10 mouse cellular contexts compared by ENCODE assay signal in the genomic region with DNA sequence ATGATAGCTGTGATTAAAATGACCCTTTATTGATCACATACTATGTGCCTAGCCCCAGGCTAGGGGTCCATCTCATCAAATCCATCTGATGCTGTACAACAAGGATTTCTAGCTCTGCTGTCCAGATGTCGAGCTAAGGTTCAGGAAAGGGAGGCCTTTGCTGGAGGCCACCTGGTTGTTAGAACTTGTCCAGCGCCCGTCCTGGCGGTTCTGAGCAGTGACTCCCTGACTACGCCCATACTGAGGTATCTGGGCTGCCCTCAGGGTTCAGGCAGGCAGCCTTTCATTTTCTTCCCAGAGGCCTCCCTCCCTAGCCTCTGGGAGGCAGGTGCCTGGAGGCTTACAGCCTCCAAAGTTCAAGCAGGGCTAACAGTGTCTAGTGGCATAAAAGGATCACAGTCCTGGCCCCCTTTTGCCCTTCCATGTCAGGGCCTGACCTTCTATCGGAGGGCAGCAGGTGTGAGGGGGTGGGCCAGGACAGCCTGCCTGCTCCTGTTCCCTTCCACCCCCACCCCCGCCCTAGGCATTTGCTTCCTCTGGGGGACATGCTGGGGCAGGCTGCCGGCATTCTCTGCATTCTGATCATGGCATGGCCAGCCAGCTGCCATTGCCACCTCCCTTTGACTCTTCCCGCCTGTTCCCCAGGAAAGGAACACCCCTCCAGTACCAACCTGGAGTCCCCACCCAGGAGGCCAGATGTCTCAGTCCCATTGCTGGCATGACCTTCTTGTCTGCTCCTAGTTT. TPM values are rescaled to one million over a fixed set of nuclear protein-coding genes. Genes with fewer than 3 reads are reported as not detected.
DNase-seq lines count a peak whose midpoint lies in the region; ATAC-seq lines count a peak whose summit lies in the region.
"Had no signal": no experiment of that assay in that cellular context is flagged by ENCODE, and none has a peak within 500 bp of the region (broad histone marks: within the 10 kb centered on the region; RNA-seq: fewer than 3 reads in every experiment).

No protein-coding gene starts in this region.

- no peaks in the 10 kb centered on the region for H3K27me3 ChIP-seq in hindbrain, embryonic 10.5 days (ENCODE audit: insufficient read depth, poor library complexity, severe bottlenecking)
- H3K27me3 ChIP-seq in hindbrain, embryonic 11.5 days (ENCODE audit: control insufficient read depth, insufficient read depth, low read length), result no peaks in the 10 kb centered on the region
- no peaks in the 10 kb centered on the region for H3K27me3 ChIP-seq in heart, embryonic 16.5 days (ENCODE audit: control insufficient read depth, insufficient read depth, low read length)
- no peaks in the 10 kb centered on the region for H3K27me3 ChIP-seq in midbrain, embryonic 13.5 days

- H3K27ac ChIP-seq in hindbrain, embryonic 10.5 days, result peak overlapping the region; percentile 70
- no peak overlapping the region for H3K27ac ChIP-seq in hindbrain, embryonic 11.5 days (ENCODE audit: low read depth, low read length)
- peak overlapping the region; percentile 100 for H3K27ac ChIP-seq in heart, embryonic 16.5 days (ENCODE audit: low read length)
- H3K27ac ChIP-seq in midbrain, embryonic 13.5 days, result no peak overlapping the region

- WGBS in hindbrain, embryonic 10.5 days, result 54% methylated on average over 9 of the region's 9 CpGs
- WGBS in hindbrain, embryonic 11.5 days, result 61% methylated on average over 9 of the region's 9 CpGs
- WGBS in heart, embryonic 16.5 days, result 36% methylated on average over 9 of the region's 9 CpGs
- 63% methylated on average over 9 of the region's 9 CpGs for WGBS in midbrain, embryonic 13.5 days

- H3K9ac ChIP-seq in hindbrain, embryonic 11.5 days (ENCODE audit: low read depth, low read length), result no peak overlapping the region; the same call in 1 of the 2 replicates
- H3K9ac ChIP-seq in heart, embryonic 16.5 days (ENCODE audit: low read length), result peak overlapping the region; percentile 64
- peak overlapping the region; percentile 42 for H3K9ac ChIP-seq in midbrain, embryonic 13.5 days (replicated peaks)

- no peaks in the 10 kb centered on the region for H3K9me3 ChIP-seq in hindbrain, embryonic 10.5 days
- H3K9me3 ChIP-seq in hindbrain, embryonic 11.5 days (ENCODE audit: control insufficient read depth, low read length), result no peaks in the 10 kb centered on the region
- no peaks in the 10 kb centered on the region for H3K9me3 ChIP-seq in heart, embryonic 16.5 days (replicated peaks; ENCODE audit: control insufficient read depth, low read length)
- no peaks in the 10 kb centered on the region for H3K9me3 ChIP-seq in midbrain, embryonic 13.5 days

- peaks cover 31% of the 10 kb centered on the region for H3K36me3 ChIP-seq in hindbrain, embryonic 10.5 days
- H3K36me3 ChIP-seq in hindbrain, embryonic 11.5 days (ENCODE audit: control insufficient read depth, insufficient read depth, low read length), result no peaks in the 10 kb centered on the region
- 0 out of 2 replicates have a peak, but pooled peaks cover 5% of the 10 kb centered on the region for H3K36me3 ChIP-seq in heart, embryonic 16.5 days (ENCODE audit: control insufficient read depth, insufficient read depth)
- peaks cover 43% of the 10 kb centered on the region for H3K36me3 ChIP-seq in midbrain, embryonic 13.5 days

- ATAC-seq in hindbrain, embryonic 11.5 days (ENCODE audit: low FRiP score), result no peak
- no peak for ATAC-seq in heart, embryonic 16.5 days (replicated peaks; ENCODE audit: extremely low read depth, insufficient read depth, low FRiP score)
- no peak for ATAC-seq in midbrain, embryonic 13.5 days
- ATAC-seq in erythroid progenitor cell, adult 5-6 weeks (replicated peaks; ENCODE audit: low FRiP score, poor library complexity, severe bottlenecking), result no peak

- peaks cover 67% of the 10 kb centered on the region for H3K4me1 ChIP-seq in hindbrain, embryonic 10.5 days (replicated peaks)
- peaks cover 17% of the 10 kb centered on the region for H3K4me1 ChIP-seq in hindbrain, embryonic 11.5 days (replicated peaks; ENCODE audit: control insufficient read depth, insufficient read depth, low read length)
- H3K4me1 ChIP-seq in heart, embryonic 16.5 days (ENCODE audit: control insufficient read depth, insufficient read depth, low read length), result peaks cover 58% of the 10 kb centered on the region
- H3K4me1 ChIP-seq in midbrain, embryonic 13.5 days (replicated peaks), result peaks cover 64% of the 10 kb centered on the region

- no peak overlapping the region for H3K4me2 ChIP-seq in hindbrain, embryonic 11.5 days (replicated peaks; ENCODE audit: low read depth, low read length)
- H3K4me2 ChIP-seq in heart, embryonic 16.5 days (ENCODE audit: low read depth, low read length), result peak overlapping the region; percentile 7
- H3K4me2 ChIP-seq in midbrain, embryonic 13.5 days (replicated peaks), result peak overlapping the region; percentile 5; the same call in 1 of the 2 replicates

- no peak overlapping the region; the same call in 1 of the 2 replicates for H3K4me3 ChIP-seq in hindbrain, embryonic 10.5 days
- no peak overlapping the region for H3K4me3 ChIP-seq in hindbrain, embryonic 11.5 days (ENCODE audit: low read depth, low read length)
- H3K4me3 ChIP-seq in heart, embryonic 16.5 days (ENCODE audit: low read length), result no peak overlapping the region
- H3K4me3 ChIP-seq in midbrain, embryonic 13.5 days (replicated peaks), result no peak overlapping the region

- DNase-seq in hindbrain, embryonic 10.5 days (ENCODE audit: low spot score), result no peak
- DNase-seq in hindbrain, embryonic 11.5 days (ENCODE audit: low spot score), result no peak
- peak; percentile 66 for DNase-seq in R1 (ENCODE audit: low read depth, low spot score)
- DNase-seq in left cerebral cortex, adult 9 months (ENCODE audit: low spot score in 2 of 2), result no peak
- no peak for DNase-seq in right cerebral cortex, postnatal 10 days (ENCODE audit: low spot score in 2 of 2)

RNA-seq across cellular contexts. Expression of gene Cic, which starts 8.2 kb away (rescaled TPM):
- 23.2 and 23.5 TPM in 2 replicates for polyA plus RNA-seq in hindbrain, embryonic 10.5 days (2016; fragmentation: Nextera tagmentation; extraction: Ambion mirVana)
- polyA plus RNA-seq in hindbrain, embryonic 11.5 days (2014; fragmentation: Nextera tagmentation; extraction: Ambion mirVana), result 25.4 and 39.0 TPM in 2 replicates
- 22.7 and 24.7 TPM in 2 replicates for polyA plus RNA-seq in heart, embryonic 16.5 days (2015; fragmentation: Nextera tagmentation; extraction: Ambion mirVana)
- polyA plus RNA-seq in midbrain, embryonic 13.5 days (2015; fragmentation: Nextera tagmentation; extraction: Ambion mirVana), result 37.6 and 44.2 TPM in 2 replicates
- 114 and 181 TPM in 2 replicates for total RNA-seq in erythroid progenitor cell, adult 5-6 weeks (2015; ENCODE audit: low replicate concordance)
- 70.5 and 90.7 TPM in 2 replicates for total RNA-seq in erythroid progenitor cell, adult 5-6 weeks (2017; ENCODE audit: low replicate concordance)

RNA-seq across cellular contexts. Expression of gene Pafah1b3, which starts 22.1 kb away (rescaled TPM):
- 271 and 384 TPM in 2 replicates for polyA plus RNA-seq in hindbrain, embryonic 10.5 days (2016; fragmentation: Nextera tagmentation; extraction: Ambion mirVana)
- 335 and 344 TPM in 2 replicates for polyA plus RNA-seq in hindbrain, embryonic 11.5 days (2014; fragmentation: Nextera tagmentation; extraction: Ambion mirVana)
- polyA plus RNA-seq in heart, embryonic 16.5 days (2015; fragmentation: Nextera tagmentation; extraction: Ambion mirVana), result 111 and 121 TPM in 2 replicates
- 665 and 668 TPM in 2 replicates for polyA plus RNA-seq in midbrain, embryonic 13.5 days (2015; fragmentation: Nextera tagmentation; extraction: Ambion mirVana)
- total RNA-seq in erythroid progenitor cell, adult 5-6 weeks (2015; ENCODE audit: low replicate concordance), result 20.2 and 26.8 TPM in 2 replicates
- total RNA-seq in erythroid progenitor cell, adult 5-6 weeks (2017; ENCODE audit: low replicate concordance), result 8.9 and 17.3 TPM in 2 replicates

RNA-seq across cellular contexts. Expression of gene Erf, which starts 25.2 kb away (rescaled TPM):
- 8.0 and 8.6 TPM in 2 replicates for polyA plus RNA-seq in hindbrain, embryonic 10.5 days (2016; fragmentation: Nextera tagmentation; extraction: Ambion mirVana)
- polyA plus RNA-seq in hindbrain, embryonic 11.5 days (2014; fragmentation: Nextera tagmentation; extraction: Ambion mirVana), result 12.8 and 14.2 TPM in 2 replicates
- polyA plus RNA-seq in heart, embryonic 16.5 days (2015; fragmentation: Nextera tagmentation; extraction: Ambion mirVana), result 8.5 and 11.2 TPM in 2 replicates
- 4.4 and 5.7 TPM in 2 replicates for polyA plus RNA-seq in midbrain, embryonic 13.5 days (2015; fragmentation: Nextera tagmentation; extraction: Ambion mirVana)
- 0.72 and 3.4 TPM in 2 replicates for total RNA-seq in erythroid progenitor cell, adult 5-6 weeks (2015; ENCODE audit: low replicate concordance)
- total RNA-seq in erythroid progenitor cell, adult 5-6 weeks (2017; ENCODE audit: low replicate concordance), result 0.61 and 1.8 TPM in 2 replicates

RNA-seq across cellular contexts. Expression of gene Prr19, which starts 25.5 kb away (rescaled TPM):
- 1.2 and 2.1 TPM in 2 replicates for polyA plus RNA-seq in hindbrain, embryonic 10.5 days (2016; fragmentation: Nextera tagmentation; extraction: Ambion mirVana)
- polyA plus RNA-seq in hindbrain, embryonic 11.5 days (2014; fragmentation: Nextera tagmentation; extraction: Ambion mirVana), result 0.86 and 1.3 TPM in 2 replicates
- not detected in 2 replicates for polyA plus RNA-seq in heart, embryonic 16.5 days (2015; fragmentation: Nextera tagmentation; extraction: Ambion mirVana)
- 2.1 and 3.1 TPM in 2 replicates for polyA plus RNA-seq in midbrain, embryonic 13.5 days (2015; fragmentation: Nextera tagmentation; extraction: Ambion mirVana)
- not detected in 2 replicates for total RNA-seq in erythroid progenitor cell, adult 5-6 weeks (2015; ENCODE audit: low replicate concordance)
- not detected in 2 replicates for total RNA-seq in erythroid progenitor cell, adult 5-6 weeks (2017; ENCODE audit: low replicate concordance)
- total RNA-seq: common myeloid progenitor, adult 5-6 weeks; left cerebral cortex, postnatal 25 days had no signal

RNA-seq across cellular contexts. Expression of gene Tmem145, which starts 30.2 kb away (rescaled TPM):
- polyA plus RNA-seq in hindbrain, embryonic 10.5 days (2016; fragmentation: Nextera tagmentation; extraction: Ambion mirVana), result 2.5 and 9.1 TPM in 2 replicates
- 9.9 and 10.6 TPM in 2 replicates for polyA plus RNA-seq in hindbrain, embryonic 11.5 days (2014; fragmentation: Nextera tagmentation; extraction: Ambion mirVana)
- polyA plus RNA-seq in heart, embryonic 16.5 days (2015; fragmentation: Nextera tagmentation; extraction: Ambion mirVana), result 0.08 and 0.20 TPM in 2 replicates
- polyA plus RNA-seq in midbrain, embryonic 13.5 days (2015; fragmentation: Nextera tagmentation; extraction: Ambion mirVana), result 41.1 and 47.1 TPM in 2 replicates
- not detected in 2 replicates for total RNA-seq in erythroid progenitor cell, adult 5-6 weeks (2015; ENCODE audit: low replicate concordance)
- total RNA-seq in erythroid progenitor cell, adult 5-6 weeks (2017; ENCODE audit: low replicate concordance), result not detected in 2 replicates
- total RNA-seq: common myeloid progenitor, adult 5-6 weeks had no signal

Comparison
In these comparisons a context has a peak if more than half of its experiments do, and no peak if none do; other contexts are left out.
1. H3K27ac ChIP-seq: peak in hindbrain, embryonic 10.5 days (single experiment) and heart, embryonic 16.5 days (single experiment); none in hindbrain, embryonic 11.5 days (single experiment) and midbrain, embryonic 13.5 days (single experiment).